ENCODE assay signal across 11 mouse cellular contexts in genomic region chr1:164392176-164392575, GRCm38 (mm10).
DNase-seq lines count a peak whose midpoint lies in the region; ATAC-seq and TF ChIP-seq lines count a peak whose summit lies in the region.
"Had no signal": no experiment of that assay in that cellular context is flagged by ENCODE, and none has a peak within 500 bp of the region (broad histone marks: within the 10 kb centered on the region; RNA-seq: fewer than 3 reads in every experiment).

No protein-coding gene starts in this region.

- WGBS in midbrain, embryonic 11.5 days, result 55% methylated on average over 3 of the region's 3 CpGs
- 21% methylated on average over 3 of the region's 3 CpGs for WGBS in midbrain, embryonic 16.5 days
- WGBS in forebrain, embryonic 14.5 days, result 48% methylated on average over 3 of the region's 3 CpGs
- whole genome bisulfite sequencing in hindbrain, embryonic 10.5 days, result 36% methylated on average over 3 of the region's 3 CpGs
- WGBS in olfactory bulb, adult 2 months, result 44% methylated on average over 3 of the region's 3 CpGs
- WGBS in kidney, embryonic 16.5 days, result 43% methylated on average over 3 of the region's 3 CpGs

- H3K9ac ChIP-seq in midbrain, embryonic 11.5 days (ENCODE audit: low read length), result no peak overlapping the region
- no peak overlapping the region for H3K9ac ChIP-seq in midbrain, embryonic 16.5 days (ENCODE audit: low read depth, low read length)
- H3K9ac ChIP-seq in forebrain, embryonic 14.5 days (ENCODE audit: low read length), result no peak overlapping the region
- H3K9ac ChIP-seq in kidney, embryonic 16.5 days (replicated peaks; ENCODE audit: low read length), result no peak overlapping the region
- H3K9ac ChIP-seq: intestine, embryonic 15.5 days; liver, embryonic 14.5 days had no signal

- H3K27me3 ChIP-seq in midbrain, embryonic 11.5 days (ENCODE audit: control insufficient read depth, insufficient read depth, low read length), result no peaks in the 10 kb centered on the region
- no peaks in the 10 kb centered on the region for H3K27me3 ChIP-seq in midbrain, embryonic 16.5 days (ENCODE audit: control insufficient read depth, insufficient read depth, low read depth, low read length)
- H3K27me3 ChIP-seq in forebrain, embryonic 14.5 days (replicated peaks; ENCODE audit: control insufficient read depth, insufficient read depth, low read length), result no peaks in the 10 kb centered on the region
- no peaks in the 10 kb centered on the region for H3K27me3 ChIP-seq in hindbrain, embryonic 10.5 days (ENCODE audit: insufficient read depth, poor library complexity, severe bottlenecking)
- no peaks in the 10 kb centered on the region for H3K27me3 ChIP-seq in kidney, embryonic 16.5 days (ENCODE audit: insufficient read depth, low read length)
- H3K27me3 ChIP-seq: intestine, embryonic 15.5 days had no signal

- no peaks in the 10 kb centered on the region for H3K9me3 ChIP-seq in midbrain, embryonic 11.5 days (ENCODE audit: control insufficient read depth, low read length)
- H3K9me3 ChIP-seq in midbrain, embryonic 16.5 days (replicated peaks; ENCODE audit: control insufficient read depth, low read length, poor library complexity, severe bottlenecking), result no peaks in the 10 kb centered on the region
- H3K9me3 ChIP-seq in forebrain, embryonic 14.5 days (replicated peaks; ENCODE audit: control insufficient read depth, low read length), result no peaks in the 10 kb centered on the region
- no peaks in the 10 kb centered on the region for H3K9me3 ChIP-seq in hindbrain, embryonic 10.5 days
- no peaks in the 10 kb centered on the region for H3K9me3 ChIP-seq in kidney, embryonic 16.5 days (ENCODE audit: low read length)
- H3K9me3 ChIP-seq: intestine, embryonic 15.5 days had no signal

- no peaks in the 10 kb centered on the region for H3K36me3 ChIP-seq in midbrain, embryonic 11.5 days (ENCODE audit: control insufficient read depth, insufficient read depth, low read length)
- H3K36me3 ChIP-seq in midbrain, embryonic 16.5 days (ENCODE audit: control insufficient read depth, insufficient read depth, low read length), result no peaks in the 10 kb centered on the region
- peaks cover 4% of the 10 kb centered on the region for H3K36me3 ChIP-seq in forebrain, embryonic 14.5 days (ENCODE audit: control insufficient read depth, insufficient read depth, low read length)
- no peaks in the 10 kb centered on the region for H3K36me3 ChIP-seq in hindbrain, embryonic 10.5 days
- no peaks in the 10 kb centered on the region for H3K36me3 ChIP-seq in kidney, embryonic 16.5 days (ENCODE audit: insufficient read depth, low read length)
- H3K36me3 ChIP-seq: intestine, embryonic 15.5 days had no signal

- H3K4me2 ChIP-seq in midbrain, embryonic 11.5 days, result no peak overlapping the region
- H3K4me2 ChIP-seq in midbrain, embryonic 16.5 days (ENCODE audit: low read length), result no peak overlapping the region
- no peak overlapping the region for H3K4me2 ChIP-seq in forebrain, embryonic 14.5 days (ENCODE audit: low read length)
- no peak overlapping the region for H3K4me2 ChIP-seq in kidney, embryonic 16.5 days (replicated peaks; ENCODE audit: low read depth, low read length)
- H3K4me2 ChIP-seq: intestine, embryonic 15.5 days had no signal

- TF ChIP-seq POLR2A in olfactory bulb, adult 2 months (IDR thresholded peaks at IDR 0.05; ENCODE audit: insufficient read depth, low read depth, low read length), result no peak

- TF ChIP-seq CTCF in olfactory bulb, adult 2 months (IDR thresholded peaks at IDR 0.05; ENCODE audit: insufficient read depth, low read depth, low read length), result no peak

- ATAC-seq in midbrain, embryonic 11.5 days (ENCODE audit: low FRiP score), result peak; percentile 85
- no peak for ATAC-seq in midbrain, embryonic 16.5 days
- peak; percentile 62; the same call in 1 of the 2 replicates for ATAC-seq in forebrain, embryonic 14.5 days
- no peak for ATAC-seq in kidney, embryonic 16.5 days (ENCODE audit: low FRiP score, low TSS enrichment)
- ATAC-seq: activated CD4-positive, CD25-positive, alpha-beta regulatory T cell, adult 4 months; intestine, embryonic 15.5 days had no signal

- no peak overlapping the region for H3K27ac ChIP-seq in midbrain, embryonic 11.5 days (ENCODE audit: low read depth, low read length)
- H3K27ac ChIP-seq in midbrain, embryonic 16.5 days (ENCODE audit: low read length), result no peak overlapping the region
- no peak overlapping the region for H3K27ac ChIP-seq in forebrain, embryonic 14.5 days (ENCODE audit: low read depth, low read length)
- peak overlapping the region; percentile 72; the same call in 1 of the 2 replicates for H3K27ac ChIP-seq in hindbrain, embryonic 10.5 days
- H3K27ac ChIP-seq in olfactory bulb, adult 2 months (ENCODE audit: insufficient read depth, low read depth, low read length), result peak overlapping the region; percentile 62
- H3K27ac ChIP-seq in kidney, embryonic 16.5 days (ENCODE audit: low read length), result no peak overlapping the region
- H3K27ac ChIP-seq: intestine, embryonic 15.5 days; liver, embryonic 14.5 days had no signal

- H3K4me3 ChIP-seq in midbrain, embryonic 11.5 days (ENCODE audit: low read depth, low read length), result no peak overlapping the region
- H3K4me3 ChIP-seq in midbrain, embryonic 16.5 days (ENCODE audit: low read depth, low read length), result no peak overlapping the region
- no peak overlapping the region for H3K4me3 ChIP-seq in forebrain, embryonic 14.5 days (ENCODE audit: low read depth, low read length)
- H3K4me3 ChIP-seq in hindbrain, embryonic 10.5 days, result no peak overlapping the region
- no peak overlapping the region for H3K4me3 ChIP-seq in olfactory bulb, adult 2 months (ENCODE audit: insufficient read depth, low read depth, low read length)
- H3K4me3 ChIP-seq in kidney, embryonic 16.5 days (ENCODE audit: low read length), result no peak overlapping the region
- H3K4me3 ChIP-seq: intestine, embryonic 15.5 days had no signal

- H3K4me1 ChIP-seq in midbrain, embryonic 11.5 days (ENCODE audit: control insufficient read depth, insufficient read depth, low read length), result peaks cover 3% of the 10 kb centered on the region
- peaks cover 17% of the 10 kb centered on the region for H3K4me1 ChIP-seq in midbrain, embryonic 16.5 days (ENCODE audit: control insufficient read depth, insufficient read depth, low read length)
- peaks cover 2% of the 10 kb centered on the region for H3K4me1 ChIP-seq in forebrain, embryonic 14.5 days (ENCODE audit: control insufficient read depth, insufficient read depth, low read length)
- H3K4me1 ChIP-seq in hindbrain, embryonic 10.5 days (replicated peaks), result peaks cover 11% of the 10 kb centered on the region
- peaks cover 9% of the 10 kb centered on the region for H3K4me1 ChIP-seq in olfactory bulb, adult 2 months (ENCODE audit: control insufficient read depth, insufficient read depth, low read length)
- H3K4me1 ChIP-seq in kidney, embryonic 16.5 days (ENCODE audit: insufficient read depth, low read length), result peaks cover 2% of the 10 kb centered on the region; the same call in 1 of the 2 replicates
- H3K4me1 ChIP-seq: intestine, embryonic 15.5 days had no signal

- no peak for DNase-seq in midbrain, embryonic 11.5 days (ENCODE audit: low spot score, missing footprints)
- DNase-seq in forebrain, embryonic 14.5 days (ENCODE audit: low spot score), result peak; percentile 34
- DNase-seq in hindbrain, embryonic 10.5 days (ENCODE audit: low spot score), result peak; percentile 42
- DNase-seq in spleen, adult 18-20 months, result no peak
- no peak for DNase-seq in spleen, postnatal 36 days (ENCODE audit: low spot score in 2 of 2)

Comparison
In these comparisons a context has a peak if more than half of its experiments do, and no peak if none do; other contexts are left out.
1. ATAC-seq: peak in midbrain, embryonic 11.5 days (single experiment) and forebrain, embryonic 14.5 days (single experiment); none in midbrain, embryonic 16.5 days (single experiment) and kidney, embryonic 16.5 days (single experiment).
2. DNase-seq: peak in forebrain, embryonic 14.5 days (single experiment) and hindbrain, embryonic 10.5 days (single experiment); none in midbrain, embryonic 11.5 days (single experiment), spleen, adult 18-20 months (0 of 2) and spleen, postnatal 36 days (0 of 2).
3. H3K27ac ChIP-seq: peak in hindbrain, embryonic 10.5 days (single experiment) and olfactory bulb, adult 2 months (single experiment); none in midbrain, embryonic 11.5 days (single experiment), midbrain, embryonic 16.5 days (single experiment), forebrain, embryonic 14.5 days (single experiment) and kidney, embryonic 16.5 days (single experiment).